In genomic region chr4:44614066-44614667, GRCm38 (mm10) we compare ENCODE assay signal across 16 mouse cellular contexts.
"Had no signal": no experiment of that assay in that cellular context is flagged by ENCODE, and none has a peak within 500 bp of the region (broad histone marks: within the 10 kb centered on the region; RNA-seq: fewer than 3 reads in every experiment).

No protein-coding gene starts in this region.

- DNase-seq: gastrocnemius, adult 2 months; gastrocnemius, postnatal 10 days; gastrocnemius, postnatal 25 days; heart, adult 18-20 months; heart, postnatal 10 days; heart, postnatal 4 days; kidney, adult 18-20 months; kidney, adult 8-10 months; kidney, postnatal 10 days; kidney, postnatal 25 days; kidney, postnatal 4 days; left cerebral cortex, postnatal 4 days had no signal

- ATAC-seq: hindbrain, embryonic 16.5 days; inflammation-experienced regulatory T-cells, adult 6 months; intestine, embryonic 15.5 days; intestine, postnatal 0 days had no signal
